Mouse (Mus musculus) frontal cortex, postnatal 36 days (tissue): Measurements from ENCODE around the gene Methig1.
"Not testable (repeated sequence)": the region's sequence is repeated elsewhere in the genome, so short reads cannot be mapped to it uniquely, and the experiment has no call there.

Experiments
- DNase-seq, 2 experiments: peaks; one replicate each; pipeline ENCODE4 v3.0.0; 2022; ENCODE audit warnings: low spot score in 2 of 2

The Methig1 gene

GRCm38 (mm10) chr15:100352711-100353250 is at the start of gene Methig1, which contains the start of gene Mettl7a2:
Gene Methig1, plus strand, starts transcription at chr15:100353149.
Gene Mettl7a2, plus strand, starts transcription at chr15:100353200.
- no peak for DNase-seq

- DNase-seq: no peak
Observed at GRCm38 (mm10) chr15:100303428-100304018, 49.4 kb upstream of the Methig1 start.

GRCm38 (mm10) chr15:100304019-100304991 is 48.6 kb upstream of the Methig1 start, which contains the start of gene Mettl7a1:
Gene Mettl7a1, plus strand, starts transcription at chr15:100304140.
- peak; percentile 79 to 82 for DNase-seq

- DNase-seq: no peak
Observed at GRCm38 (mm10) chr15:100306201-100306600, 46.7 kb upstream of the Methig1 start.

GRCm38 (mm10) chr15:100307438-100308096 is 45.4 kb upstream of the Methig1 start:
- DNase-seq: not testable (repeated sequence)

GRCm38 (mm10) chr15:100312346-100312745 is 40.6 kb upstream of the Methig1 start:
- no peak for DNase-seq

GRCm38 (mm10) chr15:100314448-100315145 is 38.4 kb upstream of the Methig1 start:
- DNase-seq: no peak

GRCm38 (mm10) chr15:100318014-100318671 is 34.8 kb upstream of the Methig1 start:
- DNase-seq: not testable (repeated sequence)

GRCm38 (mm10) chr15:100319884-100320283 is 33.1 kb upstream of the Methig1 start:
- DNase-seq: no peak

- no peak for DNase-seq
Observed at GRCm38 (mm10) chr15:100320295-100320905, 32.5 kb upstream of the Methig1 start.

GRCm38 (mm10) chr15:100321134-100321533 is 31.8 kb upstream of the Methig1 start:
- DNase-seq: no peak

GRCm38 (mm10) chr15:100324021-100324591 is 28.8 kb upstream of the Methig1 start:
- DNase-seq: peak in 1 of 2 experiments; percentile 45

- DNase-seq: no peak
Observed at GRCm38 (mm10) chr15:100325235-100325634, 27.7 kb upstream of the Methig1 start.

GRCm38 (mm10) chr15:100328089-100328488 is 24.9 kb upstream of the Methig1 start:
- not testable (repeated sequence) for DNase-seq

GRCm38 (mm10) chr15:100329336-100329735 is 23.6 kb upstream of the Methig1 start:
- DNase-seq: not testable (repeated sequence)

GRCm38 (mm10) chr15:100330739-100331138 is 22.2 kb upstream of the Methig1 start:
- DNase-seq: no peak

- not testable (repeated sequence) for DNase-seq
Observed at GRCm38 (mm10) chr15:100332077-100332961, 20.6 kb upstream of the Methig1 start.

GRCm38 (mm10) chr15:100334629-100335028 is 18.3 kb upstream of the Methig1 start, which contains the start of gene Mettl7a3:
Gene Mettl7a3, plus strand, starts transcription at chr15:100334929.
- no peak for DNase-seq

- not testable (repeated sequence) for DNase-seq
Observed at GRCm38 (mm10) chr15:100337328-100337727, 15.6 kb upstream of the Methig1 start.
